Mouse (Mus musculus): ENCODE measurements around the gene Npat.

Gene Npat

DNA sequence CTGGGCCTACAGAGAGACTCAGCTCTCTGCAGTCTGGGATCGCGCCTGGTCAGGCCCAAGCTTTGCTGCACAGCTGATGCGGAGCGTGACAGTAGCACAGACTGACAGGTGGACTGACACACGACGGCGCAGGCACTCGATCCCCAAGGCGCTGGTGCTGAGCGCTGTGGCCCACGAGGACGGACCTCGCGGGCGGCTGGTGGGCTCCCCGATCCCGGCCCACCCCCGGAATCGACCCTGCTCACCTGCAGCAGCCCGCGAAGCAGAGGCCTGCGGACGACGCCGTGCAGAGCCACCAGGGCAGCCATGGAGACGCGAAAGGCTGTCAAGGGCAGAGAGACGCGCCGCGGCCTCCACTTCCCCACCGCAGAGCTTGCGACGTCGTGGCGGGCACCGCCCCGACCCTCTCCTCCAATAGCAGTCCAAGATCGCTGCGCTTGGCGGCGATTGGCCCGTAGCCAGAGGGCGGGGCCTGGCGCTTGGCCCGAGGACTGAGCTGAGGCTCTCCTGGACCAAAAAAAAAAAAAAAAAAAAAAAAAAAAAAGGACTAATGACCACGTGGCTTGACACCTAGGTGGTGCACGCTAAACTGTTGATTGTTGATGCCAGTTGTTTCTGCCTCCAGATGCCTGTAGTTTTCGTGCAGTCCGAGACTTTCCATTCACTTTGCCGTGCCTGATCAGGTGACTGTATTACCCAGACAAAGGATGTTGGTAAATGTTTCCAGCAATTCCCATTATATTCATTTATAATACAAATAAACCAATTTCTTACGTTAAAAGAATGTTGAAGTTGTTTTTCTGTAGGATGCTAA is 73.3 kb downstream of the Npat start, which contains the start of gene Acat1:
Gene Acat1, minus strand, starts transcription at position 415 of the 814 bp plus-strand sequence.
- peak; percentile 78 for DNase-seq (ENCODE audit: extremely low read depth, low read depth)

DNA sequence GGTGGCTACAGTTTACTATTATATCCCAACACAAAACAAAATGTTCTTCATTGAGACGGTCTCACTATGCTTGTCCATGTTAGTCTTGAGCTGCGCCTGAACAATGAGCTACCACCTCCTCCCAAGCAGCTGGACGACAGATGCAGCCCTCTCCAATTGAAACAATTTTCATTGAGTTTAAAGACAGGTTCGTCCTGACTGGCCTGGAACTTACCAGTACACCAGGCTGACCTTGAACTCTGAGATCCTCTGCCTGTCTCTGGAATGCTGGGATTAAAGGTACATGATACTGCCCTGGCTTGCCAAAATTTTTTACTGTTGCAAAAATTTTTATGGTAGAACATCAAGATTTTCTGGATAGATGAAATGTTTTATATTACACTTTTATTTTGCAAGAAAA is 77.4 kb downstream of the Npat start:
- no peak for DNase-seq (ENCODE audit: extremely low read depth, low read depth)

DNA sequence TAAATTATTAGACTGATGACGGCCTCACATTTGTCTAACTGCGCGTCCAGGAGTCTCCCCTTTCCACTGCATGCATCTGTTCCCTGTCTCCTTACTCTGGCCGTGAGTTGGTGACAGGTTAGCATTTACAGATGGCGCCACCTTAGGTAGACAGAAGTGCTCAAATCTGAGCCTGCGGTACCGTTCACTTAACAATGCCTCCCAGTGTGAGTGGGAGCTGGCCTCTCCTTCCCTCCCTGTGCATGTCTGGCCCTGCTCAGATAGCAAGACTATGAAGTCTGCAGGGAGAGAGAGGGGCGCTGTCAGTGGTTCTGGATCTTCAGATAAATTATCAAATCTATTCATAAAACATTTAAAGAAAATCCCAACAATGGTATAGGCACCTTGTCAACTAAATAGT is 78.4 kb downstream of the Npat start:
- DNase-seq (ENCODE audit: extremely low read depth, low read depth), result no peak
